Mouse (Mus musculus): ENCODE results near the gene Glis2. TPM values are rescaled to one million over a fixed set of nuclear protein-coding genes. Genes with fewer than 3 reads are reported as not detected.

Glis2 gene
- polyA plus RNA-seq, 1 experiment from 2014 or later = 31.0 TPM

DNA sequence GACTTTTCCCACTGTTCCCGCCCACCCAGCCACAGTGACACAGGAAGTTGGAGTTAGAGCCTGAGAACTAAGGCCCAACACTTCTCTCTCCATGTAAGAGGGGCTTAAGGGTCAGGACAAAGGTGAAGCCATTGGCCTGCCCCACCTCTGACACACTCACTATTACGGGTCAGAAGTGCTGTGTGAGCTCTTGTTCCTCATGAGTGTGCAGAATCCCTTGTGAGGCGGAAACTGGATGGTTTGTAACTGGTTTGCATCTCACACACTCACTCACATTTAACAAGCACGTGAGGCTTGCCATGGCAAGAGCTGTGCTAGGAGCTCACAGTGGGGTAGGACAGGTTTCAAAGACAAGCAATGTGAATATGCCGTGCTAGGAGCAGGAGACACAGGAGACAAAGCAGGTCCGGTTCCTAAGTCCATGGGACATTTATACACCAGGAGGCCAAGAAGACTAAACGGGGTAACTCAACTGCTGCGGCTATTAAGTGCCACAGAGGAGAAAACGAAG, 62.1 kb downstream of the Glis2 start:
- peaks cover 28% of the 10 kb centered on the region for H3K4me1 ChIP-seq (ENCODE audit: control insufficient read depth, insufficient read depth, low read length)
- WGBS = 63% methylated on average over 9 of the region's 9 CpGs
- H3K27me3 ChIP-seq (ENCODE audit: control insufficient read depth, insufficient read depth, low read length) = no peaks in the 10 kb centered on the region
- no peak overlapping the region for H3K4me3 ChIP-seq (ENCODE audit: low read depth, low read length)
- no peak overlapping the region for H3K4me2 ChIP-seq (replicated peaks; ENCODE audit: low read depth, low read length)
- no peaks in the 10 kb centered on the region for H3K9me3 ChIP-seq (ENCODE audit: control insufficient read depth, low read depth, low read length)
- no peak for ATAC-seq (ENCODE audit: insufficient number of reproducible peaks, insufficient read depth, low FRiP score, low read depth)
- peaks cover 10% of the 10 kb centered on the region for H3K36me3 ChIP-seq (ENCODE audit: control insufficient read depth, insufficient read depth, low read length)
- H3K27ac ChIP-seq (ENCODE audit: low read length) = peak overlapping the region; percentile 46; the same call in 1 of the 2 replicates
- H3K9ac ChIP-seq (replicated peaks; ENCODE audit: low read depth, low read length) = no peak overlapping the region

DNA sequence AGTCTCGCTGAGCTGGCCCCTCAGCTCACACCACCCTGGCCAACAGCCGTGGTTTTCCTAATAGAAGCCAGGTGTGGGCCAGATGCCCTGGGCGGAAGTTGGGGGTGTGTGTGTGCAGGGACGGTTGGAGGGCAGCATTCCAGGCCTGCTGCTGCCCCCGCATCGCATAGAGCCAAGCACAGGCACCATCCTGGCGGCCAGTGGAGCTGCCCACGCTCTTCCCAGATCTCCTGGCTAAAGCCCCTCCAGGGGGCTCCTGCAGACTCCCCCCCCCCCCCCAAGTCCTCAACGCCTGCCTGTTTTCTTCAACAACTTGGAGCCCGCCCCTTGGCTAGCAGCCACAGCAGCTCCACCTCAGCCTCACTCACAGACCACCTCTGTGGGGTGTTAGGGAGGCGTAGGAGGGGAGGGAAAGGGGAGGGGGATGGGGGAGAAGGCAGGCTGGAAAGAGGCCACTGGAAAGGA, 64.3 kb downstream of the Glis2 start:
- Histone ChIP-seq H3K4me2 (replicated peaks; ENCODE audit: low read depth, low read length) (no peak overlapping the region; the same call in 1 of the 2 replicates), H3K9ac (replicated peaks; ENCODE audit: low read depth, low read length) (no peak overlapping the region), H3K36me3 (ENCODE audit: control insufficient read depth, insufficient read depth, low read length) (peaks cover 10% of the 10 kb centered on the region), H3K4me1 (ENCODE audit: control insufficient read depth, insufficient read depth, low read length) (peaks cover 28% of the 10 kb centered on the region), H3K4me3 (ENCODE audit: low read depth, low read length) (no peak overlapping the region), H3K27ac (ENCODE audit: low read length) (peak overlapping the region; percentile 85), H3K9me3 (ENCODE audit: control insufficient read depth, low read depth, low read length) (no peaks in the 10 kb centered on the region), H3K27me3 (ENCODE audit: control insufficient read depth, insufficient read depth, low read length) (no peaks in the 10 kb centered on the region)
- WGBS = 15% methylated on average over 11 of the region's 11 CpGs
- peak; percentile 68 for ATAC-seq (ENCODE audit: insufficient number of reproducible peaks, insufficient read depth, low FRiP score, low read depth)

DNA sequence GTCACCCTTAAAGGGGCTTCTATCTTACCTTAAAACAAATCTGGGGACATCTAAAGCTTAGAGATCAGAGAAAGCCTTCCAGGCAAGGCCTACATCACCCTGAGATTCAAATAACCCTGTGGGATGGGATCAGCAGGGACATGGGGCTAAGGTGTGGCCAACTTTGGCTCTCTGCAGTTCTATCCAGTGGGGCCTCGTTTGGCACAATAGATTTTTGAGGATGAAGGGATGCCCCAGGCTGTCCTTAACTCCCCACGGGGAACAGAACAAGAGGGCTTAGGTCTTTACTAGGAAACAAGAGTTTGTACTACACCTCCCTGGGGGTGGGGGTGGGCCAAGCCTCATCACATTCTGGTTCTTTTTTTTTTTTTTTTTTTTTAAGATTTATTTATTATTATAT, 64.8 kb downstream of the Glis2 start:
- peak overlapping the region; percentile 85 for H3K27ac ChIP-seq (ENCODE audit: low read length)
- H3K9ac ChIP-seq (replicated peaks; ENCODE audit: low read depth, low read length) = no peak overlapping the region
- ATAC-seq (ENCODE audit: insufficient number of reproducible peaks, insufficient read depth, low FRiP score, low read depth) = no peak
- no peaks in the 10 kb centered on the region for H3K9me3 ChIP-seq (ENCODE audit: control insufficient read depth, low read depth, low read length)
- WGBS = 30% methylated on average over 2 of the region's 2 CpGs
- H3K4me1 ChIP-seq (ENCODE audit: control insufficient read depth, insufficient read depth, low read length) = peaks cover 28% of the 10 kb centered on the region
- no peak overlapping the region for H3K4me3 ChIP-seq (ENCODE audit: low read depth, low read length)
- H3K27me3 ChIP-seq (ENCODE audit: control insufficient read depth, insufficient read depth, low read length) = no peaks in the 10 kb centered on the region
- H3K36me3 ChIP-seq (ENCODE audit: control insufficient read depth, insufficient read depth, low read length) = peaks cover 5% of the 10 kb centered on the region
- H3K4me2 ChIP-seq (replicated peaks; ENCODE audit: low read depth, low read length) = 0 out of 2 replicates have a peak overlapping the region, but pooled peaks have one; percentile 3

DNA sequence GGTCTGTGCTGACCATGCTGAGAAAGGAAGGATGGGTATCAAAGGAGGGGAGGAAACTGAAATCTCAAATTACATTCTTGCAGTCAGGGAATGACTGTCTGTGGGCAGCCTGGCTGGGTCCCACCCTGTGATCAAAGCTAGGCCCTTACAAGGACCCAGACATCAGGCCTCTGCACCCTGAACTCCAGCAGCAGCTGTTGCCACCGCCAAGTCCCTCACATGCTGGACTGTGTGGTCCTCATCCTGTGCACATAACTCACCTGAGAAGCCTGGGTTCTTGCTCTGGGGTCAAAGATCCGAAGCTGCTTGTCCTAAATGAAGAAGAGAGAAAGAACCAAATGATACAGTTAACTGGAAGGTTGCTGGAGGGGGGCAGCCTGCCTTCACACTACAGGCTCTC, 67.1 kb downstream of the Glis2 start:
- peaks cover 13% of the 10 kb centered on the region for H3K4me1 ChIP-seq (ENCODE audit: control insufficient read depth, insufficient read depth, low read length)
- WGBS = 76% methylated on average over 2 of the region's 2 CpGs
- H3K9me3 ChIP-seq (ENCODE audit: control insufficient read depth, low read depth, low read length) = no peaks in the 10 kb centered on the region
- H3K4me3 ChIP-seq (ENCODE audit: low read depth, low read length) = no peak overlapping the region
- ATAC-seq (ENCODE audit: insufficient number of reproducible peaks, insufficient read depth, low FRiP score, low read depth) = no peak
- no peaks in the 10 kb centered on the region for H3K27me3 ChIP-seq (ENCODE audit: control insufficient read depth, insufficient read depth, low read length)
- no peak overlapping the region for H3K9ac ChIP-seq (replicated peaks; ENCODE audit: low read depth, low read length)
- peaks cover 2% of the 10 kb centered on the region; the same call in 1 of the 2 replicates for H3K36me3 ChIP-seq (ENCODE audit: control insufficient read depth, insufficient read depth, low read length)
- H3K27ac ChIP-seq (ENCODE audit: low read length) = no peak overlapping the region
- H3K4me2 ChIP-seq (replicated peaks; ENCODE audit: low read depth, low read length) = no peak overlapping the region

DNA sequence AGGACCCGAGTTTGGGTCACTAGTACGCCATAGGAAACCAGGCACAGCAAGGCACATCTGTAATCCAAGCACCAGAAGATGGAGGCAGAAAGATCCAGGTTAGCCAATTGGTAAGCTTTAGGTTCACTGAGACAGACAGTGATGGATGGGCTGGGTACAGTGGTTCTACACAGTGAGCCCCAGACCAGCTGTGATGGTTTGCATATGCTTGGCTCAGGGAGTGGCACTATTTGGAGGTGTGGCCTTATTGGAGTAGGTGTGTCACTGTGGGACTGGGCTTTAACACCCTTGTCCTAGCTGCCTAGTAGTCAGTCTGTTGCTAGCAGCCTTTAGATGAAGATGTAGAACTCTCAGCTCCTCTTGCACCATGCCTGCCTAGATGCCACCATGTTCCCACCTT, 69.3 kb downstream of the Glis2 start:
- no peak overlapping the region for H3K4me2 ChIP-seq (replicated peaks; ENCODE audit: low read depth, low read length)
- WGBS = 90% methylated on average over 2 of the region's 2 CpGs
- H3K4me1 ChIP-seq (ENCODE audit: control insufficient read depth, insufficient read depth, low read length) = peaks cover 7% of the 10 kb centered on the region
- no peak overlapping the region for H3K27ac ChIP-seq (ENCODE audit: low read length)
- H3K4me3 ChIP-seq (ENCODE audit: low read depth, low read length) = no peak overlapping the region
- H3K9ac ChIP-seq (replicated peaks; ENCODE audit: low read depth, low read length) = no peak overlapping the region
- no peak for ATAC-seq (ENCODE audit: insufficient number of reproducible peaks, insufficient read depth, low FRiP score, low read depth)
- no peaks in the 10 kb centered on the region for H3K9me3 ChIP-seq (ENCODE audit: control insufficient read depth, low read depth, low read length)
- H3K27me3 ChIP-seq (ENCODE audit: control insufficient read depth, insufficient read depth, low read length) = no peaks in the 10 kb centered on the region
- peaks cover 7% of the 10 kb centered on the region for H3K36me3 ChIP-seq (ENCODE audit: control insufficient read depth, insufficient read depth, low read length)

DNA sequence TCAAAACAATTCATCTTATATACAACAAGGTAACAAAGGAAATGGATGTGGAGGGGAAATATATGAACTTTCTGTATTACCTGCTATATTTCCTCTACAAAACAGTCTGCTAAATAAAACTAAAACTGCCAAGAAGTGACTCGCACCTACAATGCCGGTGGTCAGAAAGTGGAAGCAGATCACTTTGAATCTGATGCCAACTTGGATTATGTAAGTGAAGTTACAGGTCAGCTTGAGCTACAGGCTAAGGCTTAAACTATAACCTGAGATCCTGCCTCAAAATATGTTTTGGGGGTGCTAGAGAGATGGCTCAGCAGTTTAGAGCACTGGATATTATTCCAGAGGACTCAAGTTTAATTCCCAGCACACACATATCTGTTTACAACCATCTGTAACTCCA, 71.2 kb downstream of the Glis2 start:
- no peak for ATAC-seq (ENCODE audit: insufficient number of reproducible peaks, insufficient read depth, low FRiP score, low read depth)
- 87% methylated on average over 2 of the region's 2 CpGs for WGBS
- H3K4me3 ChIP-seq (ENCODE audit: low read depth, low read length) = no peak overlapping the region
- H3K4me2 ChIP-seq (replicated peaks; ENCODE audit: low read depth, low read length) = no peak overlapping the region
- H3K27me3 ChIP-seq (ENCODE audit: control insufficient read depth, insufficient read depth, low read length) = no peaks in the 10 kb centered on the region
- no peak overlapping the region for H3K27ac ChIP-seq (ENCODE audit: low read length)
- H3K4me1 ChIP-seq (ENCODE audit: control insufficient read depth, insufficient read depth, low read length) = no peaks in the 10 kb centered on the region
- peaks cover 13% of the 10 kb centered on the region for H3K36me3 ChIP-seq (ENCODE audit: control insufficient read depth, insufficient read depth, low read length)
- no peak overlapping the region for H3K9ac ChIP-seq (replicated peaks; ENCODE audit: low read depth, low read length)
- H3K9me3 ChIP-seq (ENCODE audit: control insufficient read depth, low read depth, low read length) = no peaks in the 10 kb centered on the region

DNA sequence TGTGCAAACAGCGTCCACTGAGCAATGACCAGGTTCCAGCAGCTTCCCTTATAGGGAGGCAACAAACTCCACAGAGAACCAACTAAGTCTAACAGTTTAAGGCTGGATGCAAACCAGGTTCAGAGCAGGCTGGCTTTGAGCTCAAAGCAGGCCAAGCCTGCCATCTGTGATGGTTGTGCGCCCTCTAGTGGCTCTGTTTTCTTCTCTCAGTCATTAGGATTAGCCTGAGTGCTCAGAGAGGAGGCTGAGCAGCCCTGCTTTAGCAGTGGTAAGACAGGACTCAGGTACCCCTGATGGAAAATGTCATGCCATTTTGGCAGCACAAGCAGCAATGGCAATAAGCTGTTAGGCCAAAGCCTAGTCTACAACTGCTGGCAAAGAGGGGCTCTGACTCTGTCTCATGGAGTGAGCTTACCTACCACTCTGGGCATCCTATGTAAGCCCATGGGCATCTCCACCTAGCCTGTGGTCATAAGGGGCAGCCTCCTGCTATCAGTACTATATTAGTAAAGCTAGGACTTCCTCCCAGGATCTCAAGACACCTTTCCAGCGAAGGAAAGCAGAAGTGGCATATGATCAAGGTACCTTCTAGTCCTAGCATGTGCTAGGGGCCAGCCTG, 72.8 kb downstream of the Glis2 start:
- ATAC-seq (ENCODE audit: insufficient number of reproducible peaks, insufficient read depth, low FRiP score, low read depth) = peak; percentile 87; the same call in 1 of the 2 replicates
- H3K4me2 ChIP-seq (replicated peaks; ENCODE audit: low read depth, low read length) = no peak overlapping the region
- H3K27me3 ChIP-seq (ENCODE audit: control insufficient read depth, insufficient read depth, low read length) = no peaks in the 10 kb centered on the region
- no peak overlapping the region for H3K4me3 ChIP-seq (ENCODE audit: low read depth, low read length)
- 32% methylated on average over 3 of the region's 3 CpGs for WGBS
- H3K9ac ChIP-seq (replicated peaks; ENCODE audit: low read depth, low read length) = no peak overlapping the region
- H3K9me3 ChIP-seq (ENCODE audit: control insufficient read depth, low read depth, low read length) = no peaks in the 10 kb centered on the region
- H3K36me3 ChIP-seq (ENCODE audit: control insufficient read depth, insufficient read depth, low read length) = peaks cover 13% of the 10 kb centered on the region
- H3K4me1 ChIP-seq (ENCODE audit: control insufficient read depth, insufficient read depth, low read length) = no peaks in the 10 kb centered on the region
- no peak overlapping the region for H3K27ac ChIP-seq (ENCODE audit: low read length)

DNA sequence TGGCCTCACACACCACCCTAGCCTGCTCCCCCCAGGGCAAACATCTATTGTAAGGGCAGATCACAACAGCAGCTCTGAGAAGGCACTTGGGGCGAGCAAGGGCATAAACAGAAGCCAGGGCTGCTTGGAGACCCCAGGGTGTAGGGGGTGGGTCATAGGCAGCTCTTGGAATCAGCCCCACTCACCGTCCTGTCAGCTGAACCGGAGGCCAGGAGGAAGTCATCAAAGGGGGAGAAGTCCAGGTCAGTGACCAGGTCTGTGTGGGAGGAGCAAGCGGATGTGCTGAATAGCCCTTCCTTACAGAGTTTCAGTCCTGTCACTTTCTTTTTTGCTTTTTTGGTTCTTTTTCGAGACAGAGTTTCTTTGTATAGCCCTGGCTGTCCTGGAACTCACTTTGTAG, 75.8 kb downstream of the Glis2 start:
- H3K4me2 ChIP-seq (replicated peaks; ENCODE audit: low read depth, low read length) = no peak overlapping the region
- H3K36me3 ChIP-seq (ENCODE audit: control insufficient read depth, insufficient read depth, low read length) = peaks cover 15% of the 10 kb centered on the region
- H3K4me3 ChIP-seq (ENCODE audit: low read depth, low read length) = no peak overlapping the region
- no peaks in the 10 kb centered on the region for H3K9me3 ChIP-seq (ENCODE audit: control insufficient read depth, low read depth, low read length)
- H3K9ac ChIP-seq (replicated peaks; ENCODE audit: low read depth, low read length) = no peak overlapping the region
- H3K27ac ChIP-seq (ENCODE audit: low read length) = no peak overlapping the region
- WGBS = 68% methylated on average over 5 of the region's 5 CpGs
- ATAC-seq (ENCODE audit: insufficient number of reproducible peaks, insufficient read depth, low FRiP score, low read depth) = no peak
- H3K27me3 ChIP-seq (ENCODE audit: control insufficient read depth, insufficient read depth, low read length) = no peaks in the 10 kb centered on the region
- no peaks in the 10 kb centered on the region for H3K4me1 ChIP-seq (ENCODE audit: control insufficient read depth, insufficient read depth, low read length)

DNA sequence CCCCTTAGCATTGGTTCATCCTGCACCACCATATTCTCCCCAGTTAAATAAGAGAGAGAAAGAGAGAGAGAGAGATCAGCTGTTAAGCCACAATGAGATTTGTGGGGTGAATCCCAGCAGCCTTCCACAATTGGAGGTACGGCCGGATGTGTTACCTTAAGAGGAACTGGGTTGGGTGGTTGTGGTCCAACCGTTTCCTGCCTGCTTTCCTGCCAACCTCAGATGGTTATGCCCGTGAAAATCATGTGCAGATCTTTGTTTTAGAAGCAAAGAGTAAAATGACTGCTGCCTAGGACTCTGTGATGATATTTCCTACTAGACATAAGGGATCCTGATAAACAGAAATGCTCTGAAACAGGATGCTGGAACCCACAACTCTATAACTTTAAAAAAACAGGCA, 79.6 kb downstream of the Glis2 start:
- no peak for ATAC-seq (ENCODE audit: insufficient number of reproducible peaks, insufficient read depth, low FRiP score, low read depth)
- Histone ChIP-seq H3K27me3 (ENCODE audit: control insufficient read depth, insufficient read depth, low read length) (no peaks in the 10 kb centered on the region), H3K9me3 (ENCODE audit: control insufficient read depth, low read depth, low read length) (no peaks in the 10 kb centered on the region), H3K36me3 (ENCODE audit: control insufficient read depth, insufficient read depth, low read length) (peaks cover 14% of the 10 kb centered on the region), H3K9ac (replicated peaks; ENCODE audit: low read depth, low read length) (no peak overlapping the region), H3K4me3 (ENCODE audit: low read depth, low read length) (no peak overlapping the region), H3K4me2 (replicated peaks; ENCODE audit: low read depth, low read length) (no peak overlapping the region), H3K27ac (ENCODE audit: low read length) (no peak overlapping the region), H3K4me1 (ENCODE audit: control insufficient read depth, insufficient read depth, low read length) (no peaks in the 10 kb centered on the region)
- WGBS = 91% methylated on average over 4 of the region's 4 CpGs

All from stomach, embryonic 14.5 days (tissue).